Mouse (Mus musculus) common myeloid progenitor, adult 5-6 weeks (primary cell): ENCODE results near the gene Dnah14. TPM values are rescaled to one million over a fixed set of nuclear protein-coding genes. Genes with fewer than 3 reads are reported as not detected.

Experiments
- ATAC-seq: replicated peaks from 2 replicates; pipeline ENCODE4 v1.8.0; 2016; ENCODE audit warnings: low read depth, mild to moderate bottlenecking, moderate TSS enrichment, inconsistent platforms; ENCODE audit not compliant: poor library complexity, severe bottlenecking
- total RNA-seq: library from RNA; stranded (forward); fragments of 200-1000, 187-1606 nt; gene quantifications from 2 replicates; pipeline ENCODE4 v1.2.3, GENCODE M21; 2017

Gene Dnah14
- total RNA-seq, 1 experiment from 2014 or later = 4.6 TPM

- ATAC-seq = no peak
Observed at GRCm38 (mm10) chr1:181583152-181583551, 6.8 kb downstream of the Dnah14 start.

GRCm38 (mm10) chr1:181589116-181589515 lies 12.8 kb downstream of the Dnah14 start:
- no peak for ATAC-seq

- no peak for ATAC-seq
Observed at GRCm38 (mm10) chr1:181599376-181599775, 23.0 kb downstream of the Dnah14 start.

- no peak for ATAC-seq
Observed at GRCm38 (mm10) chr1:181611118-181611517, 34.8 kb downstream of the Dnah14 start.

GRCm38 (mm10) chr1:181615866-181616491 lies 39.6 kb downstream of the Dnah14 start:
- ATAC-seq = peak; percentile 94

GRCm38 (mm10) chr1:181617332-181617731 lies 41.0 kb downstream of the Dnah14 start:
- ATAC-seq = peak; percentile 66

GRCm38 (mm10) chr1:181623149-181623680 lies 46.9 kb downstream of the Dnah14 start:
- no peak for ATAC-seq

GRCm38 (mm10) chr1:181624876-181625275 lies 48.5 kb downstream of the Dnah14 start:
- ATAC-seq = no peak

- no peak for ATAC-seq
Observed at GRCm38 (mm10) chr1:181628276-181628675, 51.9 kb downstream of the Dnah14 start.

GRCm38 (mm10) chr1:181631371-181631770 lies 55.0 kb downstream of the Dnah14 start:
- ATAC-seq = no peak

- no peak for ATAC-seq
Observed at GRCm38 (mm10) chr1:181637997-181638713, 61.8 kb downstream of the Dnah14 start.

GRCm38 (mm10) chr1:181640383-181640782 lies 64.0 kb downstream of the Dnah14 start:
- ATAC-seq = no peak

GRCm38 (mm10) chr1:181647467-181647866 lies 71.1 kb downstream of the Dnah14 start:
- ATAC-seq = no peak

- no peak for ATAC-seq
Observed at GRCm38 (mm10) chr1:181653481-181653880, 77.1 kb downstream of the Dnah14 start.

- no peak for ATAC-seq
Observed at GRCm38 (mm10) chr1:181656421-181656820, 80.1 kb downstream of the Dnah14 start.

GRCm38 (mm10) chr1:181666801-181667200 lies 90.4 kb downstream of the Dnah14 start:
- no peak for ATAC-seq

GRCm38 (mm10) chr1:181694729-181695498 lies 118.6 kb downstream of the Dnah14 start:
- no peak for ATAC-seq

- ATAC-seq = peak; percentile 54; the same call in 1 of the 2 replicates
Observed at GRCm38 (mm10) chr1:181728707-181729106, 152.3 kb downstream of the Dnah14 start.

- peak; percentile 36; the same call in 1 of the 2 replicates for ATAC-seq
Observed at GRCm38 (mm10) chr1:181733517-181733916, 157.2 kb downstream of the Dnah14 start.

- ATAC-seq = no peak
Observed at GRCm38 (mm10) chr1:181740259-181740658, 163.9 kb downstream of the Dnah14 start.
